Mouse (Mus musculus): ENCODE data around the gene Zbtb43. TPM values are rescaled to one million over a fixed set of nuclear protein-coding genes. Genes with fewer than 3 reads are reported as not detected.

The Zbtb43 gene
- total RNA-seq, 2 experiments from 2014 or later, result 10.7 to 14.5 TPM

- DNase-seq, result peak in 1 of 2 experiments; percentile 27
- intact Hi-C loops (cut with DNase I), result no loop called here
These were observed 35.5 kb downstream of the Zbtb43 start for GRCm38 (mm10) chr2:33432877-33433276.

DNA sequence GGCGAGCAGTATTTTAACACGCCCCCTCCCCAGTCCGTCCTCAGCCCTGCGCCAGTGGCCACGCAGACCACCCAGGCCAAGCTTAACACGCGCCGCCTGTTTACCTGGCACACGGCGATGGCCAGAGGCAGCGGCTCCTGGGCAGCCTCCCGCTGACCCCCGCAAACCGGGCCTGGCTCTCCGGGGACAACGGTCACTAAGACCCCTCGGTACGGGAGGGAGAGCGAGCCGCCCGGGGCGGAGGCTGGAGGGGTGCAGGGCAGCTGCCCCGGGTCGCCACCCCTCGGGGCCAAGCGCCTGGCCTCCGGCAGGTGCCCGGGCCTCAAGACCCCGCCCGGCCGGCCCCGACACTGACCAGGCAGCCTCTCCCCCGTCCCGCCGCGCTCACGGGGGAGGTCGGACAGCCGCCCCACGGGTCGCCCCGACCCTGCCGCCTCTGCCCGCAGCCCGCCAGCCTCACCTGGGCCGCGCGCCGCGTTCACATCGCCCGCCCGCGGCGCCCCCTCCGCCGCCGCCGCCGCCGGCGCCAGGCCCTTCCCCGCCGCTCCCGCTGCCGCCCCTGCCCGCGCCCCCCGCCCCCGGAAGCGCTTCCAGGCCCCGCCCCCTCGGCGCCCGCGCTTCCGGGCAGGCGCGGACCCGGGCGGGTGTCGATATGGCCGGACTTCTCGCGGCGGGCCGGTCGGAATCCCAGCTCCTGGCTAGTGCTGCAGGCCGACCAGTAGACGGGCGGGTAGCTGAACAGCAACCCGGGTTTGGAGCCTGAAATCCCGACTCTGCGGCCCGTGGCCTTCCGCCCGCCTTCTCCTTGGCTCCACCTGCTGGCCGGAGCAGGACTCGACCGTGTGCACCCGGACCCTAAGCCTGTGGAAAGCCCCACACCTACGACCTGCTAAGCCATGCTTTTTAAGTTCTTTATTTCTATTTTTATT, 37.3 kb downstream of the Zbtb43 start, which contains the start of gene Zbtb34:
TSS of gene Zbtb34 (minus strand) at position 554 of the 929 bp plus-strand sequence.
- DNase-seq, result peak; percentile 54 to 71
- intact Hi-C loops (cut with DNase I), result no loop called here

DNA sequence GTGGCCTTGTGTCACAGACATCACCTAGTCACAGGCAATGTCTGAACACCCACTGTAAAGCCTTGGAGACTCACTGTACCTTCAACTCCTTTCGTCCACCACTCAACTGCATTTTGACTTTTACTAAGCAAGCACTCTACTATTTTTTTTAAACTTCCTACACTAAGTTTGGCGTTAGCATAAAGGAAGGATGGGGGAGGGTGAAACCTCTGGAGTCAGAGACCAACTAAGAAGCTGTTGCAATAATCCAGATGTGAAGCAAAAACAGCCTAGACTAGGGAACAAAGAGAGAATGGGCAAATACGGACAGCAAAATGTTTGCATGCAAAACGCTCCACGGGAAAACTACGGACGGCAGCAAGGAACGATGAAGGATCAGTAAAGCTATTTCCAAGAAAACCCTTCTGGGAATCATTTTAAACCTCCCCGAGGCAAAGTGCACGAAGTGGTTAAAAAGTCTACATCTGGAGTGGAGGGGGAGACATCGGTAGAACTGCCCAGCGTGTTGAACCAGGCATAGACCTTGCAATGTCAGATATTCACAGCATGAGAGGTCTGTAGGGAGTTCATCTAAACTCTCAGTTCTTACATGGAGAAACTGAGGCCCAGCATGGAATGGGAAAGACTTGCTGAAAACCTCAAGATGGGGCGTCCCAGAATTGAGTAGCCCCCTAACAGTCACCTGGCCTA, 38.1 kb downstream of the Zbtb43 start:
- intact Hi-C loops (cut with DNase I), result no loop called here
- no peak for DNase-seq

GRCm38 (mm10) chr2:33429339-33429738, 39.0 kb downstream of the Zbtb43 start:
- intact Hi-C loops (cut with DNase I), result no loop called here
- DNase-seq, result no peak

GRCm38 (mm10) chr2:33426640-33427398, 41.5 kb downstream of the Zbtb43 start:
- intact Hi-C loops (cut with DNase I), result no loop called here
- DNase-seq, result no peak

- intact Hi-C loops (cut with DNase I), result no loop called here
These were observed 50.9 kb downstream of the Zbtb43 start for GRCm38 (mm10) chr2:33417454-33417853.

DNA sequence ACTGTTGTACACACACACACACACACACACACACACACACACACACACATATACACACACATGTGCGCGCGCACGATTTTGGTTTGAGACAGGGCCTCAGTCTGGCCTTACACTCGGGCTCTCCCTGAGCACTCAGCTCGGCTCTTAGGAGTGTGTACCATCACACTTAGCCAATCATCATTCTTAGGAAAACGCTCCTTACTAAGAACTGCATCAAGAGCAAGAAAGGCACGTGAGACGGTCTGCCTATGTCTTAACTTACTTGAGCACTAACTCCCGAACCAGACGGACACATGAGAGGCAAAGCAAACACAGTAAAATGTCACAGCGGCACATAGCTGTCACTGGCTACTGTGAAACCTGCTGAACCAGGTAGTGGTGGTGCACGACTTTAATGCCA, 54.3 kb downstream of the Zbtb43 start:
- intact Hi-C loops (cut with DNase I), result no loop called here

More at GRCm38 (mm10) chr2:33417454-33417853, 50.9 kb downstream of the Zbtb43 start:
- DNase-seq, result no peak

GRCm38 (mm10) chr2:33412111-33412510, 56.2 kb downstream of the Zbtb43 start:
- intact Hi-C loops (cut with DNase I), result no loop called here
- DNase-seq, result no peak

More for the DNA sequence above, 54.3 kb downstream of the Zbtb43 start:
- no peak for DNase-seq

DNA sequence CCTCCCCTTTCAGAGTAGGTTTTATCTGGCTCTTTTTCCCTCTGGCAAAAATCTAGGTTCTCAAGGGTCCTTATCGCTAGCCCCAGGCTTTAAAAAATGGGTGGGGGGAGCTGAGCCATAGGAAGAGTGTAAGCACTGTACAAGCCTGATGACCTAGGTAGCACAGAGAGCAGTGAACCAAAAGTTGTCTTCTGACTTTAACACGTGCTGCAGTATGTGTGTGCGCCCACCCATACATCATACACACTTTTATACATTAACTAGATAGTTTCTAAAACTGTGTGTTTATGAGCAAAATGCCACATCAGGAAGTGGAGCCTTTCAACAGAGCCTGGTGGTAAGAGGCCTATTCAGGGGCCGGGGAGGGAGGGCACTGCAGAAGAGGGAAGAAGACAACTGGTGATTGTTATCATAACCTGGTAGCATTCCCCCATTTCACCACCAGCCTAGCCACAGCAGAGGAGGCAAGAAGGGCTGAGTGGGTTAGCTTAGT, 64.8 kb downstream of the Zbtb43 start:
- no peak for DNase-seq
- intact Hi-C loops (cut with DNase I), result loop anchor here (2.0 kb wide), 1 partner anchor 249 kb away; no protein-coding TSS in a partner anchor

- DNase-seq, result no peak
- intact Hi-C loops (cut with DNase I), result loop anchor here (2.0 kb wide), 1 partner anchor 248 kb away; no protein-coding TSS in a partner anchor
These were observed 65.7 kb downstream of the Zbtb43 start for GRCm38 (mm10) chr2:33402638-33403037.

DNA sequence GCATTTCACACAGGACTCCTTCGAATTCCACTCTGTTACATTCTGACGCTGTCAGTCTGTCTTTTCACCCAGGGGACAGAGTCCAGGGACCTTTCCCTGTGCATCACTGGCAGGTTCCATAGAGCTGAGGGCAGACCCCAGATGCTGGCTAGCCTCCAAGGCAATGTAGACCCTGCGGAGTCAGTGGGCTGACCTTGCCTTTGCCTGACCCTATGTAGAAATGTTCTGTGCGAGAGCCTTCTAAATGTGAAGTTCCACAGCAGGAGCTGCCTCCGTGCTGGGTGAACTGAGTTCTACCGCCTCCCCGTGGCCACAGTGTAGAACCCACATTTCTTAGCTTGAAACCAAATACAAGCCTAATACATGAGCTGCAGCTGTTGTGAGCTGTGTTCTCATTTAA, 66.1 kb downstream of the Zbtb43 start:
- DNase-seq, result peak; percentile 45 to 49
- intact Hi-C loops (cut with DNase I), result loop anchor here (2.0 kb wide), 1 partner anchor 247 kb away; no protein-coding TSS in a partner anchor

DNA sequence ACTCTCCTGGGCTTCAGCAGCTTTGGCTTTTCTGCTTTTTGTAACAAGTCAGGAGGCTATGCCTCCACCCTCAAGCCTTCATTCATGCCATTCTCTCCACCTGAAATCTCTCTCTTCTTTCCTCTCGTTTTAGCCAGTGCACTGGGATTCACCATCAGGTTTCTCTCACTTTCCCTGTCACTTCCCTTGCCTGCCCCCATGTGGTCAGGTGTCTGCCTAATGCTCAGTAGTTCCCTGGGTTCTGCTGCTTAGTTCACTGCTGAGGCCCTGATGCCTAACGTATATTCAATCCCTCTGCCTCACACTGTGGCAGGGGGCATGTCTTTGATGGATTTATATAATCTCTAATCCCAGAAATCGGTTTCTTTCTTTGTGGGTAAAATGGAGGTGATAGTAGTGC, 67.1 kb downstream of the Zbtb43 start:
- intact Hi-C loops (cut with DNase I), result no loop called here
- DNase-seq, result no peak

DNA sequence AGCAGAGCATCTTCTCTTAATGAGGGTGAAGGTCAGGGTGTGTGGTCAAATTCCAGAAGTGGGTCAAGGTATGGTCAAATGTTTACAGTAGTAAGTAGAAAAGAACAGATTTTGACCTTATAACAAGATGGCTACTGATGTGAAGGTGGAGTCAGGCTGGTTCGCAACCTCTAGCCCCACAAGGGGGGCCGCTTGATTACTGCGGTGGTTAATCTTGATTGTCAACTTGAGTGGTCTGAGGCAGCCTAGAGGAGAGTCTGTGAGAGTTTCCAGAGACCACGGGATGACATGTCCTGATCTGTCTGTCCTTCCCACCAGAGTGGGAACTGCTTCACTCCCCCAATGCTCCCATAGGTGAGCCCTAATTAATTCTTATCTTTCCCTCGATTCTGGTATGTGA, 67.8 kb downstream of the Zbtb43 start:
- intact Hi-C loops (cut with DNase I), result no loop called here
- no peak for DNase-seq

Other genes starting within 250 kb of the Zbtb43 start
- gene Ralgps1, start 97.1 kb downstream of the Zbtb43 start, total RNA-seq (2021), result 1 to 10 TPM; 2.3 TPM
- 1 to 10 TPM; 4.1 to 4.9 TPM for gene Zbtb34, start 37.2 kb downstream of the Zbtb43 start, total RNA-seq (2021)
- gene Lmx1b, start 172.0 kb upstream of the Zbtb43 start, total RNA-seq (2021), result under 1 TPM; 0.13 to 0.25 TPM